Mouse (Mus musculus) brain, adult 2 months (tissue): ENCODE results near the gene Cyfip2.

Experiments used
- DNase-seq: peaks from one replicate; pipeline ENCODE4 v3.0.0; 2011; ENCODE audit warnings: low read depth, low spot score

Cyfip2 gene

DNA sequence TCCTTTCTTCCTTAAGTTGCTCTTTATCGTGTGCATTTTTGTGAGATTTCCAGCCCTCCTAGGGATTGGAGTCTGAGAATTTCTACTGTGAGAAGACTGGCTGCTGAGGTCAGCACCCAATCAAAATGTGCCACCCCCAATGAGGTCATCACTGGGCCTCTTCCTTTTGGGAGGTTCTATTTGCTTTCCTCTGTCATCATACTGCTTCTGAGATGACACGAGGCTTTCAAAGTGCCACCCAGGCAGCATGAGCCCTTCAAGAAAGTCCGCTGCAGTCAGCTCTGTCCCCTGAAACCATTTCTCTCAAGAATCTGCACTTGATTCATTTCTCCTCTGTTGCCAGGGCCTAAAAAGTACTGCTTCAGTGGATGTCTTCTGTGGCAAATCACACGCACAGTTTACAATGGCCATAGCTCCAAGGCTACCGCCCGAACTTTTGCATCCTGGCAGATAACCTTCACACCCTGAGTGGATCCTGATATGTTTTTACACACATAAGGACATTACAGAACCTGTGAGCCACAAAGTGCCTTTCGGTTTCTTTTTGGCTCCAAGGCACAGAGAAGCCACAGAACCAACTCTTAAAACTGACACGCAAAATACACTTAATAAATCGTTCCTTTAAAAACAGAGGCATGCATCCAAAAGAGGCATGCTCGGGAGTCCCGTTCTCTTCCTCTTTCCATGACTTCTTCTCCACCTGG is 4.2 kb downstream of the Cyfip2 start:
- DNase-seq, result no peak

DNA sequence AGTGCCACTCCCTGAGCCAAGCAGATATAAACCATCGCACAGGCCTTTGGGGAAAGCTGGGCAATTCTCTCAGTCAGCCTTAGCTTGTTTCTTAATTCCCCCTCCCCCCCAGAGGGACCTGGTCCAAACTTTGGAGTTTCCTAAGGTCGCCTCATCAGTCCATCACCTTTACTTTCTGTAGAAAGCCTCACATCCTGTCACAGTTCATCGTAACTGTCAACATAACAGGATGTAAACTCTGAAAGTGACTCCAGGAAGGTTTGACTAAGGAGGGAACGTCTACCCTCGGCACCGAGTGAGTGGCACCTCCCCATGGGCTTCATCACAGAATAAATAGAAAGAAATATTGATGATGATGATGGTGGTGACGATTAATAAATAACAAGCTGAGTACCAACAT is 4.9 kb downstream of the Cyfip2 start:
- no peak for DNase-seq

DNA sequence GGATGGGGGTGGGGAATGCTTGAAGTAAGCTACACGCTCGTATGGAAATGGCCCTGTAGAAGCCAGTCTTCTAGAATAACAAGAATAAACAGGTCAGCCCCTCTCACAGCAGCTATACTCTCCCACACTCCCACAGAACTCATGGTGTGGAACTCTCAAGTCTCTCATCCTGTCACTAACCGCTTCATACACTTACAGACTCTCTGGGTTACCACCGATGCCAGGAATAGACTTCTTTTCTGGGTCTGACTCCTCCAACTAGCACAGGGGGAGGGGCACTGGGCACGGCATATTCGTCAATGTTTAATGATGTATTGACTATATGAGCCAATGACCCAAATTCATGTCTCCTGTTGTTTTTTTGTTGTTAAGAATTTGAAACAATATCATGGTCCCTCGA is 5.9 kb downstream of the Cyfip2 start:
- DNase-seq, result no peak

DNA sequence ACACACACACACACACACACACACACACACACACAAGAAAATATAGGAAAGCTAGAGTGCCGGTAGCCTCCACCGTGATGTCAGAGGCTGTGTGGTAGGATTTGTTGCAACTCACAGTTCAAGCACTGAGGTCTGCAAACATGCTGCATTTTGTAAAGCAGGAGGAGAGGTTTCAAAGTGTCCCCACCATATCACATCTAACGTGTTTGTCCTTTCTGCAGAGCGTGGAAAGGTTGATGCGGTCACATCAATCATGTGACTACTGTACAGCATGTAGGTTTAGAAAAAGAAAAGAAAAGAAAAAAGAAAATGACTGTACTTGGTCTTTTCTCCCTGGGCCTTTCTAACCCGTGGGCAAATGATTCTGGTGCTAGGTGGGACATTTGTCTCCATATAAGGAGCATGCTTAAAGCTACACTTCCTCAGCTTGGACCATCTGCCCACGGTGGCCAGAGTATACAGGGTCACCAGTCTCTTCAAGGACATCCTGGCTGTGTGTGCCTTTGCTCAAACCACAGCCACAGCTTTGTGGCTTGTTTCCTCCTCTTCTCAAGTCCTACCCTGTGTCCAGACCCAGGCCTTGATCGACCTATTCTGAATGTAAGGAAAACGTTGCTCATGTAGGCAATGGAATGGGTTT is 6.7 kb downstream of the Cyfip2 start:
- no peak for DNase-seq

DNA sequence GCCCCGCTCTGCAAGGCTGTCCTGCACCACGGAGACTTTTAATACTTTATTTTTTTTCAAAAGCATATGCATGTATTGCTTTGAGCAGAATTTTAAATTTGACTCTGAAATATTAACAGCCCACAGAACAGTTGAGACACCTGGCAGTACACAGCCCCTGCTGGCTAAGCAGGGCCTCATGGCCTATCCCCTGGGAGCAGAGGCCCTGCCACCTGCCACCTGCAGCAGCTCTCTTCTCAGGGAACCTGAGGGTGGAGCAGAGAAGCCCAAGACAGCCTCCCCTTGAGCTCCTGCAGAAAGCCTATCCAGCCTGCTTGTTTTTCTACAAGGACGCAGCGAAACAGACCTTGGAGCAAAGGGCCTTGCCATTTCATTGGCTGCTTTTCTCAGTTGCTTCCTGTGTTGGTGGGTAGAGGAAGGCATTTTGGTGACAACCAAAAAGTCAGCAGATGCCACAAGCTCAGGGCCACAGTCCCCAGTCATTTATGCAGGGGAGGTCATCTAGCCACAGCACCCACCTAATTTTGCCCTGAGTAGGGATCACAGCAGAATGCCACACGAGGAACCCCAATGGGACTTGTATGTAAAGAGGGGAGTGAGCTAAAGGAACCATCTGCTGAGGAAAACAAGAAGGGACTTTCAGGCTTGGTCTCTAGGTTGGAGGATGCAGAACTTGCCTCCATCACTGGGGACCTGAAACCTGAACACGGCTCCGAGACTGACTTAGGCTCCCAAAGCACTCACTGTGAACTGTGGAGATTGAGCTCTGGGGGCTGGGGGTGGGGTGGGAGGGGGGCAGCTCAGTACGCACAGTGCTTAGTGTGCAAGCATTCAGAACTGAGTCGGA is 7.6 kb downstream of the Cyfip2 start:
- DNase-seq, result peak; percentile 68

DNA sequence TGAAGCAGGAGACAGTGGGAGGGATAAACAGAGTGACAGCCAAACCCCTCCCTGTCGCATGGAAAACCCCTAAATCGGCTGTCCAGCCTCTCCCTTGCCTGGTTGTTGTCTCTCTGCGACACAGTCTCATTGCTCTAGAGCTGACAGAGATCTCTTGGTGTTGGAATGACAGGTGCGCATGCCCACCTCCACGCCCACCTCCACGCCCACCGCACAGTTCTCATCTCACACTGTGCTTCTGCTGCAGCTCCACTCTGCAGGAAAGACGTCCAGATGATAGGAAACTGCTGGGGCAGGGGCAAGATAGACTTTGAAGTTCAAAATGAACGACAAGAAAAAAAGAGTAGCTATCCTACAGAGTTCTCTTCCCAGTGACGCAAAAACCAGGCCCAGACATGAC is 8.6 kb downstream of the Cyfip2 start:
- no peak for DNase-seq

DNA sequence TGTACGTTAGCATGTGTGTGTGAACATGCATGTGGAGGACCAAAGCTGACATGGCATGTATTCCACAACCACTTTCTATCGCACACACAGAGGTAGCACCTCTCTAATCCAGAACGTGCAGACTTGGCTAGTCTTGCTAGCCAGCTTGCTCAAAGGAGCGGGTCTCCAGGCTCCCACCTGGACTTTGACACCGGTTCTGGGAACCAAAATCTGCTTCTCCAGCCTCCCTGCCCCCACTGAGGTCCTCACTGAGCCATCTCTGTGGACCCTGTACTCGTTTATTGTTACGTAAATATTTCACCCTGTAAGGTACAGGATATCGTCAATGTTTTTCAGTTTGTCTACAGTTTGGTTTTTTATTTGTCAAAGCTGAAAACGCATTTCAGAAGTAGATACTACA is 10.2 kb downstream of the Cyfip2 start:
- no peak for DNase-seq

DNA sequence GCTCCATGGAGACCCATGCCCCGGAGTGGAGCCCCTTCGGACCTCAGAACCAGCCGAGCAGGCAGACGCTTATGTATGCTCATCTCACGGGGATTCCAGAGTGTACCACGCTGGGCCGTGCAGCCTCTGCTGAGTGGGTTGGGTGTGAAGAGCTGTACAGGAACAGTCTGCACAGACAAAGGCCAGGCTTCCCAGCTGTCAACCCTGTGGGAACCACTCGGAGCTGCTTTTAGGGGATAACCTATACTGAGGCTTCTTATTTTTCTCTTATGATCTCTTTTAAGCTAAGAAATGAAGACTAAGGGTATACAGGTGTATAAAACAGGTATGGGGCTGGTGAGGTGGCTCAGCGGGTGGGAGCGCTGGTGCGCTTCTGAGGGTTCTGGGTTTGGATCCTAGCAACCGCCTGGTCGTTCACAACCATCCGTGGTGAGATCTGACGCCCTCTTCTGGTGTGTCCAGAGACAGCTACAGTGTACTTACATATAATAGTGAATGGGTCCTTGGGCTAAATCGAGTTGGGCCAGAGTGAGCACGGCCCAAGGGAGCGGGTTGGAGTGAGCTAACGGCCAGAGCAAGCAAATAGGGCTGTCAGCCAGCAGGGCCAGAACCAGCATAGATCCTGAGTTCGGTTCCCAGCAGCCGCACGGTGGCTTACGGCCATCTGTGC is 10.9 kb downstream of the Cyfip2 start:
- peak; percentile 88 for DNase-seq

DNA sequence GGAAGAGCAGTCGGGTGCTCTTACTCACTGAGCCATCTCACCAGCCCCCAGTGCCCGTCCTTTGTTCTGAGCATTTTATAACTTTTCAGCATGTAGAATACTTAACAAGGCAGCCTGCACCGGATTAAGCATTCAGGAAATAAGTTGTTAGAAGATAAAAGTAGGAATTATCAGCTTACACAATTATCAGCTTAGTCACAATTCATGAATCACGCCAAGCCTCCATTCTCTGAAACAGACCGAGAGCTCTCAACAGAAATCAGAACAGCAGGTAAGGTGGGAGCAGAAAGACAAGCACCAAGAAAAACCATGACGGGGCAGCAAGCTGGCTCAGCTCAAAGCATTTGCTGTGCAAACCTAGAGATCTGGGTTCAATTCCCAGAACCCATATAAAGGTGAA is 12.8 kb downstream of the Cyfip2 start:
- peak; percentile 79 for DNase-seq

DNA sequence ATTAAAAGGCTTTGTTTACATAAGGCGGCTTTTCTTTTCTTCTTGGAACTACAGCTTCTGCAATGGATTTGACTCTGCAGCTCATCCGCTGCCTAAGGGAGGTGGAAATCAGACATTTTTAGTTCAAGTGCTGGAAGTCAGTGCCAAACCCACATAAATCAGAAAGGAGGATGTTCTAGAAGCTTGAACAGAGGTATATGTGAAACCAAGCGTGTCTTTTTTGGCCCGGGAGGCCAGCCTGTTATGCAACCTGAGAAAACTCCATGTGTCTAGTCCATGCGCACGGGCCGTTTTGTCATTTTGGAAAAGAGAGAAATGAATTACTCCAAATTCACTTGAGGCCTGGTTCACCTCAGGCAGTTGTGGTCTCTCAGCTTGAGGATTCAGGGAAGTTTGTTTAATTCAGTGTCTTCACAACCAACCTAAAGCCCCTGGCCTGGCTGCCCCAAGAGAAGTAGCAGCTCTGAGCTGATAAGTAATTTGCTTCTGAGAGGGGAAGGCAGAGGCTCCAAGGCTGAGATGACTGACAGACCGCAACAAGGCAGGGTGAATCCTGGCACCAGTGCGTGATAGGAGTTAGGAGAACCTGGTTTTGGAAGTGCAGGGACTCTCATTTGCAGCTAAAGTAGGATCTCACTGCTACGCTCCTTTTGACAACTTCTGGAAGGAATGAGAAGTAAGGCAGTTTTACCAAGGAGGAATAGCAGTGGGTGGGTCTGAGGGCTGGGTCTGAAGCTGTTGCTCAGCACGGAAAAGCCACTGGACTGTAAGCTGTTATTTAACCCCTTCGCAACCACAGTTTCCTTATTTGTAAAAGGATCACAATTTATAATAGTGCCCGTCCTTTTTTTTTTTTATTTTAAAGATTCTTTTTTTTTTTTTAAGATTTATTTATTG is 13.5 kb downstream of the Cyfip2 start:
- peak; percentile 91 for DNase-seq

DNA sequence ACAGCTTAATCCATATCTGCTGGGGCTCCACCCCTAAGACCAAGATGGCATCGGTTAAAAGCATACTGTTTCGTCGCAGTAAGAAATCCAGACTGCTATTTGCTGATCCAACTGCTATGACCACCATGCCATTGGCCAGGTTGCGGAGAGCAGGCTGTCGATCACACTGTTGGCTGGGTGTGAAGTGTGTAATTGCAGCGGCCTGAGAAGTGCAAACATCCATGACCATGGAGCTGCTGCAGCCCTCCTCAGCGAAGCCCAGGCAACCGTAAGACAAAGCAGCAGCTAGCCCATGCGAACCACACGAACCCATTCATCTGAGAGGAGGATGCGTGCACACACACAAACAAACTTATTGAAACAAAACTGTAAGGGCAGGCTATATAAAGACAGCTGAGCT is 18.3 kb downstream of the Cyfip2 start:
- no peak for DNase-seq

DNA sequence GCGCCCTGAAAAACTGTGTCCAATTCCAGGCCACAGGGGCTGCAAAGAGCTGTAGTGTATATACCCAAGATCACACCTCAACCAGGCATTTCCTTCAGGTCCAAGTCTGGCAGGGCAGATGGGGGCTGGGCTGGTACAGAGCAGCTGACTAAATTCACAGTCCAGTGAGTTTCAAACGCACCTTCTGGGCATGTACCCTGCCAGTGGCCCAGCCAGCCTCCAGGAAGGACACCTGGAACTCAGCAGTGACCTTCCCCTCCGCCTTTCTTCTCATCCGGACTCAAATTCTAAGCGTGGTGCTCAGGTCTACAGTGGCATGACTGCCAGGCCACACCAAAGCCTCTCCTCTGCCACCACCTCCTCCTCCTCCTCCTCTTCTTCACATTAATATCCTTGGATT is 19.2 kb downstream of the Cyfip2 start:
- DNase-seq, result peak; percentile 92

DNA sequence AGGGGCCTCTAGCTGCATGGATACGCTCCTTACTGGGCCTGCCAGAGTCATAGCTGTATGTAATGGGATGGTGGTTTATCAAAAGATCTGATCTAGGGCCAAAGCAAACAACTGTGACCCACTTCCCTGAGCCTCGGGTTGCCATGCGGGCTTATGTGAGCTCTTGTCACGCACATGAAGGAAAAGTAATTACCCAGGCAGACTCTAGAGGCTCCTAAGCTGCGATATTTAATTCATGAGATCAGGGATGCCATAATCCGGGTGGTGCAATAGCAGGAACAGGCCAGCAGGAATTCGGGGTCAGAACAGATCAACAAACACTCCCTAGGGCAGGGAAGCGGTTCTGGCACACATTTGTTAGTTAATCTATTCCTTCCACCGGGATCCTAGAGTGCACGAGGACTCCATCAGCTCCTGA is 21.7 kb downstream of the Cyfip2 start:
- peak; percentile 46 for DNase-seq

DNA sequence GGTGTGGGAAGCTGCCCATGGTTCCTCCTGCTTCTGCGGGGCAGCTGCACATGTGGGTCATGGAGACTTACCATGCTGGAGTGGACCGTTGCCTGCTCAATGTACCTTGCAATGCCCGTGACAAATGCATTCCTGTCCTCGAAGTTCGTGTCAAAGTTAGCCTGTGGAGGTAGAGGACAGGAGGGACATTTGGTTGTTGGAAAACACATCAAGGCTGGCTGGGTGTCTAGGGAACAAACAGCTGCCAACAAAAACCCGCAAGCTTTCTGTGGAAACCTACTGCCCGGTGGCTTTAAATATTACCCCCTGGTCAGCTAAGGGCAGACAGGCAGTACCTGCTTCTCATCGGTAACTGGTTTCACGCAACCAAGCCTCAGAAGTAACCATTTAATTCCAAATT is 23.1 kb downstream of the Cyfip2 start:
- DNase-seq, result no peak

DNA sequence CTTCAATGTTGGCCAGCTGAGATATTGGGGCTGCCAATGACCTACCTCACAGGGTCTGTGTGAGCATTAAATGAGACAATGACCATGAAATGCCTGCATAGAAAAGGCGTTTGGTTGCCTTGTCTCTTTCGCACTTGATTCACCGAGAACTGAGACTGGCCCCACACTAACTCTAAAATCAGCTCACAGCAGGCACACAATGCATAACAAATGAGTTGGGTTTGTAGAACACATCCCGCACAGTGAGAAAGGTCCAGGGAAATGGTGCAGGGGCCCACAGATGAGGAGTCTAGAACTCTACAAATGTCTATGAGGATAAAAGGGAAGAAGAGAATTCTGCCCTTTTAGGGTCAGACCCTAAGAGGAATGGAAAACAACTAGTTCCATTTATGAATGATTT is 23.6 kb downstream of the Cyfip2 start:
- no peak for DNase-seq

DNA sequence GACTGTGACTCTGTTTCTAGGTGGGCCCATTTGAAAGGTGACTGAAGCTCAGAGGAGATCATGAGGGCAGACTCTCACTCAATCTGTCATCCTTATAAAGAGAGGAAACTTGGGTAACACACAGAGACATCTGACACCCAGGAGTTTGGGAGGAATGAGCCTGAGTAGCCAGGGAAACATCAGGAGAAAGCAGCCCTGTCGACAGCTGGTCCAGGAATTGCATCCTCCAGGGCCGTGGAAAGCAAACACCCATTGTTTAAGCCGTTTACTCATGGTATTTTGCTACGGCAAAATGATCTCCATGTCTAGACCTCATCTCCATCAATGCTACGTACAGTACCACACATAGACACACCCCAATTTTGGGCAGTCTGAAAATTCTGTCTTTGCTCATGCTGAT is 24.6 kb downstream of the Cyfip2 start:
- DNase-seq, result no peak

DNA sequence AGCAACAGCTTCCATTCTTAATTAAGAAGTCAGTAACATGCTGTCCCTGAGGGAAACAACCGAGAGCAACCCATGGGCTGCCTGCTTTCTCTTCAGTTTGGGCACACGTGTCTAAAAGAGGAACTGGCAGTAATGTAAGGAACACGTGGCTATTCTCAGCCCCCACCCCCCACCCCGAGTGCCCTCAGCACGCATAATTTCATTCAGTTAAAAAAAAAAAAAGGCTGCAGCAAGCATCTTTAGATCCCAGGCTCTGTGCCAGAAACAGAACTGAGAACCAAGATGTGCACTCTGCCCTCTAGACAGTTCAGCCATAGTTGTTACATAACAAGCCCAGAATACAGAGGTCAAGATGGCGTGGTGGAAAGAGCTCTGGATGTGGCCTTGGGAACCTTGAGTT is 25.9 kb downstream of the Cyfip2 start:
- peak; percentile 72 for DNase-seq

DNA sequence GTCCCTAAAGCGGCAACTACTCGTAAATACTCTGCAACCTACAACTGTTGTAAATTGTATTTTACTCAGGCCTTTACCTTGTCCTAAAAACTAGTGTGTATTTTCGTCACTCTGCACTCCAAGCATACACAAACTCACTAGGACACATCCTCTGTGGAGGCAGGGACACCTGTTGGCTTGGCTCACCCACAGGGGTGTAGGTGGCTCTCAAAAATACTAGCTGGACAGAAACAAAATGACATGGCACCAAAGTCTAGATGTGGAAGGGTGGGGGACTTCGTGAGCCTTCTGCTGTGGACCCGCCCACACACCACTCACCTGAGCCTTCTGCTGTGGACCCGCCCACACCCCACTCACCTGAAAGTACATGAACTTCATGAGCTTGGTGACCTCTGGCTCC is 28.9 kb downstream of the Cyfip2 start:
- DNase-seq, result peak; percentile 58

DNA sequence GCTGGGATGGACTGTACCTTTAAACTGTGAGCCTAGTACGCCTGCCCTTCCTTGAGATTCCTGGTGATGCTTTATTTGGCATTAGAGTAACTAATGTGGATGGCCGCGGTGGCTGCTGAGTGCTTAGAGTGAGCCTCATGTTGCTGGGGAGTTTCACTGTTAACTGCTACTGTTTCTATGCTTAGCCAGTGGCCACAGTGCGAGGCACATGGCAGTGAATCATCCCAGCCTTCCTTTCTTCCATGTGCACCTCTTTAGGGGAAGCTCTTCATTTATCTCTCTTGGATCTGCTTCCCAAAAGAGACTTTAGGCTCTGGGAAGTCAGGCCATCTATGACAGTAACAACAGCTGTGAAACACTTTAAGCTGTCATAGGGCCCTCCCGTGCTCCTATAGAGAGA is 30.0 kb downstream of the Cyfip2 start:
- DNase-seq, result peak; percentile 51

DNA sequence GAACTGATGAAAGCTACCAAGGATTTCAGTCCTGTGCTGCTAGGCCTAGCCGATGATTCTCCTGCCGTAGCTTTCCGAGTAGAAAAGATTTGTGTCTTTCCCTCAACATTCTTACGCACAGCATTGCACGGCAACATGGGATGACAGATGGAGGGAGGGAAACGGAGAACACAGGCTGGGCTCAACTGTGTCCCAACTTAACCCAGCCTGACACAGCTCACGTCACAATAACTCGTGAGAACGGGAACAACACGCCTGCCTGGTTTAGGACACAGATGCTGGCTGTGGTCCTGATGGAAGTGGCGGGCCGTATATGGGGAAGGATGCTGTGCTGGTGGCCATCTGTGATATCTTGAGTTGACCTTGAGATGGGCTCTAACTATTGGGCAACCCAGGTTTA is 34.0 kb downstream of the Cyfip2 start:
- DNase-seq, result peak; percentile 51

DNA sequence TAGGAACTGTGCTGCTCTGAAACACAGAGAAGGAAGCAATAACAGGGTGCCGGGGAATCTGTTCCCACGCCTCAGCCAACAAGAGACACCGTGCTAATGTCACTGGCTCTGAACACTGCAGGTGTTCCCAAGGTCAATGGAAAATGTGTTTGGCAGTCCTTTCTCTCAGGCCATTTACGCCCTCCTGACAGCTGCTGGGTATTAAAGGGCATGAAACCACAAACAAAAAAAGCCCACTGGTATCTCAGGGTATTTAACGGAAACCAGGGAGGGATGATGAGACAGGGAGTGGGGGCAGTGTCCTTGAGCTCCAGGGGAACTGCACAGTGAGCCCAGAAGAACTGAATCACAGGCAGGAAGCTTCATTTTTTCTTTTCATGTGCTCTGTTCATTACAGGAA is 34.5 kb downstream of the Cyfip2 start:
- no peak for DNase-seq
